Mouse (Mus musculus) heart, postnatal 25 days (tissue): ENCODE data around the gene Tnfrsf8. TPM values are rescaled to one million over a fixed set of nuclear protein-coding genes. Genes with fewer than 3 reads are reported as not detected.

ENCODE experiments used
- DNase-seq: peaks from one replicate; pipeline ENCODE4 v3.0.0; 2022; ENCODE audit warnings: low spot score
- intact Hi-C: fragments of 180-260 bp; cut with DNase I; formaldehyde crosslinking; loops from one replicate; pipeline ENCODE4 v1.15.1; 2025
- total RNA-seq, 2 experiments: library from RNA; stranded (reverse); gene quantifications; 2 replicates each; pipeline ENCODE4 v1.2.3; 2021

Gene Tnfrsf8
- total RNA-seq, 2 experiments from 2014 or later, result 0.08 TPM; not detected in 1

- intact Hi-C loops, result no loop called here
These were observed 40.1 kb downstream of the Tnfrsf8 start for GRCm38 (mm10) chr4:145274887-145275286.

GRCm38 (mm10) chr4:145273923-145274322 is 41.0 kb downstream of the Tnfrsf8 start:
- intact Hi-C loops, result no loop called here
- no peak for DNase-seq

More at GRCm38 (mm10) chr4:145274887-145275286, 40.1 kb downstream of the Tnfrsf8 start:
- DNase-seq, result no peak

- DNase-seq, result peak; percentile 44
- intact Hi-C loops, result no loop called here
These were observed 42.2 kb downstream of the Tnfrsf8 start for GRCm38 (mm10) chr4:145272763-145273162.

- no peak for DNase-seq
- intact Hi-C loops, result no loop called here
These were observed 43.3 kb downstream of the Tnfrsf8 start for GRCm38 (mm10) chr4:145271634-145272033.

GRCm38 (mm10) chr4:145270136-145270535 is 44.8 kb downstream of the Tnfrsf8 start:
- intact Hi-C loops, result no loop called here
- DNase-seq, result no peak

- DNase-seq, result no peak
- intact Hi-C loops, result no loop called here
These were observed 47.3 kb downstream of the Tnfrsf8 start for GRCm38 (mm10) chr4:145267631-145268110.

GRCm38 (mm10) chr4:145266505-145266904 is 48.5 kb downstream of the Tnfrsf8 start:
- intact Hi-C loops, result no loop called here

GRCm38 (mm10) chr4:145264761-145265160 is 50.2 kb downstream of the Tnfrsf8 start:
- DNase-seq, result no peak
- intact Hi-C loops, result no loop called here

More at GRCm38 (mm10) chr4:145266505-145266904, 48.5 kb downstream of the Tnfrsf8 start:
- DNase-seq, result no peak

- intact Hi-C loops, result no loop called here
These were observed 51.4 kb downstream of the Tnfrsf8 start for GRCm38 (mm10) chr4:145263583-145263982.

GRCm38 (mm10) chr4:145260802-145261201 is 54.2 kb downstream of the Tnfrsf8 start:
- DNase-seq, result no peak
- intact Hi-C loops, result no loop called here

More at GRCm38 (mm10) chr4:145263583-145263982, 51.4 kb downstream of the Tnfrsf8 start:
- no peak for DNase-seq

GRCm38 (mm10) chr4:145257751-145258434 is 57.1 kb downstream of the Tnfrsf8 start:
- intact Hi-C loops, result no loop called here

GRCm38 (mm10) chr4:145256144-145256543 is 58.8 kb downstream of the Tnfrsf8 start:
- intact Hi-C loops, result no loop called here
- DNase-seq, result no peak

More at GRCm38 (mm10) chr4:145257751-145258434, 57.1 kb downstream of the Tnfrsf8 start:
- no peak for DNase-seq

GRCm38 (mm10) chr4:145254418-145254817 is 60.5 kb downstream of the Tnfrsf8 start:
- intact Hi-C loops, result no loop called here
- peak; percentile 21 for DNase-seq

- intact Hi-C loops, result no loop called here
- no peak for DNase-seq
These were observed 62.4 kb downstream of the Tnfrsf8 start for GRCm38 (mm10) chr4:145252611-145253010.

GRCm38 (mm10) chr4:145251546-145251945 is 63.4 kb downstream of the Tnfrsf8 start:
- no peak for DNase-seq
- intact Hi-C loops, result no loop called here

- intact Hi-C loops, result no loop called here
- DNase-seq, result no peak
These were observed 65.0 kb downstream of the Tnfrsf8 start for GRCm38 (mm10) chr4:145250002-145250401.

- DNase-seq, result no peak
These were observed 67.4 kb downstream of the Tnfrsf8 start for GRCm38 (mm10) chr4:145247556-145247955.

GRCm38 (mm10) chr4:145246173-145247011 is 68.6 kb downstream of the Tnfrsf8 start, which contains the start of gene Tnfrsf1b:
Gene Tnfrsf1b (minus strand): TSS chr4:145246870.
- intact Hi-C loops, result no loop called here
- peak; percentile 54 for DNase-seq

More at GRCm38 (mm10) chr4:145247556-145247955, 67.4 kb downstream of the Tnfrsf8 start:
- intact Hi-C loops, result no loop called here

GRCm38 (mm10) chr4:145245581-145245980 is 69.4 kb downstream of the Tnfrsf8 start:
- intact Hi-C loops, result no loop called here
- no peak for DNase-seq

GRCm38 (mm10) chr4:145244676-145245075 is 70.3 kb downstream of the Tnfrsf8 start:
- DNase-seq, result no peak
- intact Hi-C loops, result no loop called here
